Mouse (Mus musculus) cerebellum, adult 2 months (tissue): Measurements from ENCODE around the gene Gadd45a.

Source experiments
- CTCF ChIP-seq: fragments of 200-500 bp; IDR thresholded peaks from 2 replicates; pipeline ENCODE4 v1.5.1; 2011; ENCODE audit warnings: low read depth, mild to moderate bottlenecking, control low read depth, low read length, moderate library complexity, borderline replicate concordance; ENCODE audit not compliant: insufficient read depth
- POLR2A ChIP-seq: fragments of 200-500 bp; IDR thresholded peaks from 2 replicates; pipeline ENCODE4 v1.6.1; 2011; ENCODE audit warnings: low read length, control low read depth, borderline replicate concordance; ENCODE audit not compliant: insufficient read depth

DNA sequence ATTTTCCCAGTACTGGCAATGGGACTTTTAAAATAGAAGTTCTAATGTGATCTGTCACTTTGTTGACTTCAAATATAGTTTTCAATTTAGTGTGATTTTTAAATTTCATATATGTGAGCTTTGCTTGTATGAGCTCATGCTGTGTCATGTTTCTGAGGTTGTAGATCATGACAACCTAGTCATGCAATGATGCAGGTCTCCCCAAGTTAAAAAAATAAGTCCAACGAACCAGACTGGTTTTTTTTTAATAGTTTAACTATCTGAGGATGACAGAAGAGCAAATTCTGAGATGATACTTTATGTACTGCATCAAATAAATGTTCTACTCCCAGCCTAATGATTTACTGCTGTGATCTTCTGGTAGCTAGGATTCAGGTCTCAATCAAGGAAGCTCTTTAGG is 12.8 kb upstream of the Gadd45a start:
- TF ChIP-seq CTCF (no peak), POLR2A (no peak)
